Mouse (Mus musculus) granulocyte monocyte progenitor cell, adult 5-6 weeks (primary cell): ENCODE results near the gene Gfod2. TPM values are rescaled to one million over a fixed set of nuclear protein-coding genes. Genes with fewer than 3 reads are reported as not detected.

Experiments used
- ATAC-seq: replicated peaks from 2 replicates; pipeline ENCODE4 v1.8.0; 2016; ENCODE audit warnings: mild to moderate bottlenecking, moderate TSS enrichment, inconsistent platforms; ENCODE audit not compliant: poor library complexity, severe bottlenecking
- total RNA-seq, 2 experiments: library from RNA; stranded (forward) in 1 of 2; stranded (reverse) in 1 of 2; fragments of 200-712, 200-1000 nt in 1 of 2; fragments of >200 nt in 1 of 2; fragmentation: Nextera tagmentation in 1 of 2; gene quantifications; 2 replicates each; pipeline ENCODE4 v1.2.3; 2014 to 2017

The Gfod2 gene
- total RNA-seq, 2 experiments from 2014 or later, result 4.6 TPM; not detected in 1

- no peak for ATAC-seq
These were observed 71.0 kb downstream of the Gfod2 start for GRCm38 (mm10) chr8:105687512-105687911.

GRCm38 (mm10) chr8:105686551-105686950 is 71.9 kb downstream of the Gfod2 start:
- ATAC-seq, result no peak

DNA sequence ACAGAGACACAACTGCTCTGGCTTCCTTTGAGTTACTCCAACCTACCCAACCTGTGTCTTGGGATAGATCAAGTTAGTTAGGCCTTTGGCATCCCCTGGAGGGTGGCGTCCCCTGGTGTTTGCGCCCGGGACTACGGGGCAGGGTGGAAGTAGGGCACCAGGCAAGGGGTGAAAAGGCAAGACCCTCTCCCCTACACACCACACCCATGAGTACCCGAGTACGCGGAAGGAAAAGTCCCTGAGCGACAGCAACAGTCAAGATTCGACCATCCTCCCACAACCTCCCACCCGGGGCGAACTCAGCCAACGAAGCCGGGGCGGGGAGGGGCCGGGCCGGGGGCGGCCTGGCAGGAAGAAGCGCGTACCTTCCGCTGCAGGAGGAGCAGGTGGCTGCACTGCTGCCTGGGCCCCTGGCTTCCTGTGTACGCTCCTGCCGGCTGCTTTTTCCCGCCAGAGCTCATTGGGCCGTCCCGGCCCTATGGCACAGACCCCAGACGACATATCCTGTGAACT is 72.6 kb downstream of the Gfod2 start, which contains the start of gene Carmil2:
Gene Carmil2, plus strand, starts transcription at position 479 of the 513 bp plus-strand sequence.
- peak; percentile 82 for ATAC-seq

GRCm38 (mm10) chr8:105685325-105685724 is 73.1 kb downstream of the Gfod2 start:
- ATAC-seq, result no peak

DNA sequence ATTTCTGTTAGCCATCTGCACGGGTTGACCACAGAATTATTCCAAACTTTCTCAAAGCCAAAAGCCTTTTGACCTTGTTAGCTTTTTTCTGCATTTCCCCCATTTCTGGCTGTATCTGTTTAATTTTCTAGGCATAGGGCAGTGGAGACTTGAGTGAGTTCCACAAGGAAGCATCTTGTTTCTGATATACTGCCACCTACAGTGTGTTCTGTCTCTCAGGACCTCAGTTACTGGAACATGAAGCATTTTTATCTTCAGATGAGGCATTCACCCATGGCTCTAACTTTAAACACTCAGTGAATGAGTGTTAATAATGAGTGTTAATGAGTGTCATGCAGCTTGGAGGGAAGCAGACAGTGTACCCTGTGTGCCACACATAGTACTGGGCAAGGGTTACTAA is 80.6 kb downstream of the Gfod2 start:
- no peak for ATAC-seq

Other genes with a start within 250 kb of the Gfod2 start
- gene Hsd11b2, start 239.9 kb downstream of the Gfod2 start, total RNA-seq (2014; fragmentation: Nextera tagmentation), result not detected in 2 replicates
- not detected in 2 replicates for gene Hsd11b2, start 239.9 kb downstream of the Gfod2 start, total RNA-seq (2017)
- gene Atp6v0d1, start 192.6 kb downstream of the Gfod2 start, total RNA-seq (2014; fragmentation: Nextera tagmentation), result 112 and 132 TPM in 2 replicates
- gene Atp6v0d1, start 192.6 kb downstream of the Gfod2 start, total RNA-seq (2017), result 47.1 and 47.3 TPM in 2 replicates
- 55.3 and 92.8 TPM in 2 replicates for gene Ripor1, start 153.4 kb downstream of the Gfod2 start, total RNA-seq (2014; fragmentation: Nextera tagmentation)
- gene Ripor1, start 153.4 kb downstream of the Gfod2 start, total RNA-seq (2017), result 5.4 and 10.1 TPM in 2 replicates
- 104 and 105 TPM in 2 replicates for gene Ctcf, start 122.1 kb downstream of the Gfod2 start, total RNA-seq (2014; fragmentation: Nextera tagmentation)
- gene Ctcf, start 122.1 kb downstream of the Gfod2 start, total RNA-seq (2017), result 84.1 and 107 TPM in 2 replicates
- gene Agrp, start 121.3 kb downstream of the Gfod2 start, total RNA-seq (2014; fragmentation: Nextera tagmentation), result not detected in 2 replicates
- gene Agrp, start 121.3 kb downstream of the Gfod2 start, total RNA-seq (2017), result not detected in 2 replicates
- gene Carmil2, start 72.4 kb downstream of the Gfod2 start, total RNA-seq (2014; fragmentation: Nextera tagmentation), result 3.4 and 6.3 TPM in 2 replicates
- 0.86 and 2.1 TPM in 2 replicates for gene Carmil2, start 72.4 kb downstream of the Gfod2 start, total RNA-seq (2017)
- 52.2 and 56.5 TPM in 2 replicates for gene Acd, start 57.6 kb downstream of the Gfod2 start, total RNA-seq (2014; fragmentation: Nextera tagmentation)
- gene Acd, start 57.6 kb downstream of the Gfod2 start, total RNA-seq (2017), result 22.4 and 33.3 TPM in 2 replicates
- gene Pard6a, start 57.5 kb downstream of the Gfod2 start, total RNA-seq (2014; fragmentation: Nextera tagmentation), result 7.0 and 13.9 TPM in 2 replicates
- 5.9 and 13.3 TPM in 2 replicates for gene Pard6a, start 57.5 kb downstream of the Gfod2 start, total RNA-seq (2017)
- gene 4933405L10Rik, start 51.0 kb downstream of the Gfod2 start, total RNA-seq (2014; fragmentation: Nextera tagmentation), result not detected in 2 replicates
- not detected in 2 replicates for gene 4933405L10Rik, start 51.0 kb downstream of the Gfod2 start, total RNA-seq (2017)
- gene Enkd1, start 50.5 kb downstream of the Gfod2 start, total RNA-seq (2014; fragmentation: Nextera tagmentation), result 20.0 and 35.2 TPM in 2 replicates
- 14.5 and 16.2 TPM in 2 replicates for gene Enkd1, start 50.5 kb downstream of the Gfod2 start, total RNA-seq (2017)
- 12.9 and 16.7 TPM in 2 replicates for gene Ranbp10, start 68.7 kb upstream of the Gfod2 start, total RNA-seq (2014; fragmentation: Nextera tagmentation)
- gene Ranbp10, start 68.7 kb upstream of the Gfod2 start, total RNA-seq (2017), result 7.2 and 8.3 TPM in 2 replicates
- not detected in 2 replicates for gene Tsnaxip1, start 69.1 kb upstream of the Gfod2 start, total RNA-seq (2014; fragmentation: Nextera tagmentation)
- not detected in 2 replicates for gene Tsnaxip1, start 69.1 kb upstream of the Gfod2 start, total RNA-seq (2017)
- gene Cenpt, start 94.6 kb upstream of the Gfod2 start, total RNA-seq (2014; fragmentation: Nextera tagmentation), result 21.4 and 22.0 TPM in 2 replicates
- gene Cenpt, start 94.6 kb upstream of the Gfod2 start, total RNA-seq (2017), result 9.9 and 10.0 TPM in 2 replicates
- 20.4 and 30.1 TPM in 2 replicates for gene Thap11, start 96.5 kb upstream of the Gfod2 start, total RNA-seq (2014; fragmentation: Nextera tagmentation)
- 29.9 and 36.8 TPM in 2 replicates for gene Thap11, start 96.5 kb upstream of the Gfod2 start, total RNA-seq (2017)
- 158 and 185 TPM in 2 replicates for gene Nutf2, start 101.9 kb upstream of the Gfod2 start, total RNA-seq (2014; fragmentation: Nextera tagmentation)
- 59.3 and 120 TPM in 2 replicates for gene Nutf2, start 101.9 kb upstream of the Gfod2 start, total RNA-seq (2017)
- gene Edc4, start 122.2 kb upstream of the Gfod2 start, total RNA-seq (2014; fragmentation: Nextera tagmentation), result 26.7 and 29.3 TPM in 2 replicates
- 26.4 and 42.3 TPM in 2 replicates for gene Edc4, start 122.2 kb upstream of the Gfod2 start, total RNA-seq (2017)
- gene Nrn1l, start 134.9 kb upstream of the Gfod2 start, total RNA-seq (2014; fragmentation: Nextera tagmentation), result 0.90 TPM in 1 of 2 replicates, not detected in the other
- not detected in 2 replicates for gene Nrn1l, start 134.9 kb upstream of the Gfod2 start, total RNA-seq (2017)
- 18.0 and 28.1 TPM in 2 replicates for gene Pskh1, start 141.8 kb upstream of the Gfod2 start, total RNA-seq (2014; fragmentation: Nextera tagmentation)
- gene Pskh1, start 141.8 kb upstream of the Gfod2 start, total RNA-seq (2017), result 19.7 and 20.6 TPM in 2 replicates
- gene Ctrl, start 175.2 kb upstream of the Gfod2 start, total RNA-seq (2014; fragmentation: Nextera tagmentation), result 2.9 and 5.5 TPM in 2 replicates
- 2.7 TPM in 1 of 2 replicates, not detected in the other for gene Ctrl, start 175.2 kb upstream of the Gfod2 start, total RNA-seq (2017)
- 176 and 220 TPM in 2 replicates for gene Psmb10, start 179.8 kb upstream of the Gfod2 start, total RNA-seq (2014; fragmentation: Nextera tagmentation)
- gene Psmb10, start 179.8 kb upstream of the Gfod2 start, total RNA-seq (2017), result 71.7 and 92.7 TPM in 2 replicates
- not detected in 2 replicates for gene Lcat, start 184.7 kb upstream of the Gfod2 start, total RNA-seq (2014; fragmentation: Nextera tagmentation)
- gene Lcat, start 184.7 kb upstream of the Gfod2 start, total RNA-seq (2017), result not detected in 2 replicates
- 4.7 and 7.8 TPM in 2 replicates for gene Slc12a4, start 207.4 kb upstream of the Gfod2 start, total RNA-seq (2014; fragmentation: Nextera tagmentation)
- 1.6 and 6.8 TPM in 2 replicates for gene Slc12a4, start 207.4 kb upstream of the Gfod2 start, total RNA-seq (2017)
- gene Dpep3, start 220.8 kb upstream of the Gfod2 start, total RNA-seq (2014; fragmentation: Nextera tagmentation), result not detected in 2 replicates
- gene Dpep3, start 220.8 kb upstream of the Gfod2 start, total RNA-seq (2017), result not detected in 2 replicates
- gene Dus2, start 232.7 kb upstream of the Gfod2 start, total RNA-seq (2014; fragmentation: Nextera tagmentation), result 8.3 and 9.6 TPM in 2 replicates
- gene Dus2, start 232.7 kb upstream of the Gfod2 start, total RNA-seq (2017), result 10.8 and 20.1 TPM in 2 replicates
- not detected in 2 replicates for gene Dpep2nb, start 247.3 kb upstream of the Gfod2 start, total RNA-seq (2014; fragmentation: Nextera tagmentation)
- gene Dpep2nb, start 247.3 kb upstream of the Gfod2 start, total RNA-seq (2017), result 0.39 TPM in 1 of 2 replicates, not detected in the other